Comparison of ENCODE assay signal across 9 mouse cellular contexts in the genomic region with DNA sequence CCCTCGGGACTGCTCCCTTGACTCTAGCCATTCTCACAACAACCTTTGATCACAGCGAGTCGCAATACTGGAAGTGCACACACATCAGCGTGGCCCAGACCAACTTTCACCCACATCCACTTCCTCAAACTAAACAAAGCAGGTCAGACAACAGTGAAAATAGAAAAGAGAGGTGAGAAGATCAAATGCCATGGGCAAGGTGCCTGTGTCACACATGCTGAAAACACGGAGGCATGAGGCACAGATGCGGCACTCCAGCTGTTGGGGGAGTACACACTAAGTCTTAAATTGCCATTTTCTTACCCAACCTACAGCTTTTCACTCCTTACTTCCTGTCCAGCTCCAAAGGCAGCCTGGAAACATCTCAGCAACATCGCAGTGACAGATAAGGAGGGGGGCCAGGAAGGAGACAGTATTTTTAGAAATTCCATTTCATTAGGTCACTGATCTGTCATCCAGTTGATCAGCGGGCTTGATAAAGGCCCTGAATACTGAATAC.
DNase-seq lines count a peak whose midpoint lies in the region; ATAC-seq and TF ChIP-seq lines count a peak whose summit lies in the region.
"Had no signal": no experiment of that assay in that cellular context is flagged by ENCODE, and none has a peak within 500 bp of the region (broad histone marks: within the 10 kb centered on the region; RNA-seq: fewer than 3 reads in every experiment).

No protein-coding gene starts in this region.

- H3K27me3 ChIP-seq in kidney, embryonic 14.5 days (ENCODE audit: control insufficient read depth, insufficient read depth, low read length): no peaks in the 10 kb centered on the region
- no peaks in the 10 kb centered on the region for H3K27me3 ChIP-seq in hindbrain, embryonic 14.5 days (ENCODE audit: control insufficient read depth, insufficient read depth, low read length)

- H3K36me3 ChIP-seq in kidney, embryonic 14.5 days (ENCODE audit: control insufficient read depth, insufficient read depth, low read length): no peaks in the 10 kb centered on the region
- no peaks in the 10 kb centered on the region for H3K36me3 ChIP-seq in hindbrain, embryonic 14.5 days (replicated peaks; ENCODE audit: control insufficient read depth, insufficient read depth)

- no peak for TF ChIP-seq POLR2A in bone marrow macrophage, adult 2 months (IDR thresholded peaks at IDR 0.05; ENCODE audit: borderline replicate concordance, low read depth, low read length)

- no peak for TF ChIP-seq CTCF in bone marrow macrophage, adult 2 months (IDR thresholded peaks at IDR 0.05; ENCODE audit: low read depth, low read length)

- no peak overlapping the region for H3K4me2 ChIP-seq in kidney, embryonic 14.5 days (replicated peaks; ENCODE audit: low read depth, low read length)
- H3K4me2 ChIP-seq in hindbrain, embryonic 14.5 days (replicated peaks): no peak overlapping the region

- ATAC-seq in kidney, embryonic 14.5 days (ENCODE audit: low FRiP score, low TSS enrichment): peak; percentile 43; the same call in 1 of the 2 replicates
- ATAC-seq in hindbrain, embryonic 14.5 days (ENCODE audit: low FRiP score): no peak

- WGBS in kidney, embryonic 14.5 days: 71% methylated on average over 8 of the region's 8 CpGs
- WGBS in hindbrain, embryonic 14.5 days: 91% methylated on average over 8 of the region's 8 CpGs

- DNase-seq in CD4-positive helper T cell, adult 2 months (ENCODE audit: low read depth, low spot score): peak; percentile 77
- peak; percentile 58 to 66 for DNase-seq in lung, postnatal 4 days
- no peak for DNase-seq in cerebellum, adult 9-10 months
- DNase-seq in cerebellum, adult 9-11 months: no peak
- DNase-seq in ovary, postnatal 36 days (ENCODE audit: low spot score): no peak
- DNase-seq in hindbrain, embryonic 14.5 days (ENCODE audit: low spot score): no peak

- peak overlapping the region; percentile 40 for H3K4me3 ChIP-seq in bone marrow macrophage, adult 2 months (ENCODE audit: insufficient read depth, low read length)
- no peak overlapping the region for H3K4me3 ChIP-seq in kidney, embryonic 14.5 days (ENCODE audit: low read length)
- no peak overlapping the region for H3K4me3 ChIP-seq in hindbrain, embryonic 14.5 days (replicated peaks; ENCODE audit: low read length)
- H3K4me3 ChIP-seq: erythroblast, embryonic 14.5 days had no signal

- peaks cover 56% of the 10 kb centered on the region for H3K4me1 ChIP-seq in bone marrow macrophage, adult 2 months (ENCODE audit: control insufficient read depth, insufficient read depth, low read length)
- H3K4me1 ChIP-seq in kidney, embryonic 14.5 days (ENCODE audit: control insufficient read depth, insufficient read depth, low read length): peaks cover 11% of the 10 kb centered on the region
- H3K4me1 ChIP-seq in hindbrain, embryonic 14.5 days (replicated peaks; ENCODE audit: control insufficient read depth, insufficient read depth, low read length): no peaks in the 10 kb centered on the region

- no peaks in the 10 kb centered on the region for H3K9me3 ChIP-seq in kidney, embryonic 14.5 days (ENCODE audit: control insufficient read depth, low read length)
- no peaks in the 10 kb centered on the region for H3K9me3 ChIP-seq in hindbrain, embryonic 14.5 days (ENCODE audit: control insufficient read depth, low read length)

- H3K9ac ChIP-seq in kidney, embryonic 14.5 days (ENCODE audit: low read depth, low read length): no peak overlapping the region
- H3K9ac ChIP-seq in hindbrain, embryonic 14.5 days: no peak overlapping the region

- H3K27ac ChIP-seq in bone marrow macrophage, adult 2 months (ENCODE audit: insufficient read depth, low read depth, low read length): peak overlapping the region; percentile 77
- H3K27ac ChIP-seq in kidney, embryonic 14.5 days (ENCODE audit: low read depth, low read length): peak overlapping the region; percentile 37; the same call in 1 of the 2 replicates
- no peak overlapping the region for H3K27ac ChIP-seq in hindbrain, embryonic 14.5 days

Comparison
In these comparisons a context has a peak if more than half of its experiments do, and no peak if none do; other contexts are left out.
1. DNase-seq: peak in CD4-positive helper T cell, adult 2 months (single experiment) and lung, postnatal 4 days (2 of 2); none in cerebellum, adult 9-10 months (single experiment), cerebellum, adult 9-11 months (single experiment), ovary, postnatal 36 days (single experiment) and hindbrain, embryonic 14.5 days (single experiment).